Mouse (Mus musculus): ENCODE measurements at regions not wholly inside any gene's neighbourhood (a gene's known extent, or its start where the extent isn't known, plus 50 kb on each side); places are given as distances from the start of the nearest gene placed in this dataset.

- TF ChIP-seq CHD2 (IDR thresholded peaks at IDR 0.05; ENCODE audit: low read depth, low read length) (no peak), HCFC1 (IDR thresholded peaks at IDR 0.05; ENCODE audit: borderline replicate concordance, insufficient read depth, low read length) (no peak)
Measured at GRCm38 (mm10) chr1:92727961-92728360, 79.3 kb upstream of the Otos start.

All from ES-E14 (cell line).